Mouse (Mus musculus) testis, adult 2 months (tissue): ENCODE measurements at regions not wholly inside any gene's neighbourhood (a gene's known extent, or its start where the extent isn't known, plus 50 kb on each side); places are given as distances from the start of the nearest gene placed in this dataset.

Source experiments
- CTCF ChIP-seq: fragments of 200-500 bp; IDR thresholded peaks from 2 replicates; pipeline ENCODE4 v1.5.1; 2012; ENCODE audit warnings: low read depth, mild to moderate bottlenecking, inconsistent platforms, low read length, moderate library complexity; ENCODE audit not compliant: control insufficient read depth, insufficient read depth, insufficient replicate concordance
- POLR2A ChIP-seq: fragments of 200-500 bp; IDR thresholded peaks from 2 replicates; pipeline ENCODE4 v1.6.1; 2012; ENCODE audit warnings: low read depth, mild to moderate bottlenecking, inconsistent platforms, low read length, moderate library complexity; ENCODE audit not compliant: control insufficient read depth

DNA sequence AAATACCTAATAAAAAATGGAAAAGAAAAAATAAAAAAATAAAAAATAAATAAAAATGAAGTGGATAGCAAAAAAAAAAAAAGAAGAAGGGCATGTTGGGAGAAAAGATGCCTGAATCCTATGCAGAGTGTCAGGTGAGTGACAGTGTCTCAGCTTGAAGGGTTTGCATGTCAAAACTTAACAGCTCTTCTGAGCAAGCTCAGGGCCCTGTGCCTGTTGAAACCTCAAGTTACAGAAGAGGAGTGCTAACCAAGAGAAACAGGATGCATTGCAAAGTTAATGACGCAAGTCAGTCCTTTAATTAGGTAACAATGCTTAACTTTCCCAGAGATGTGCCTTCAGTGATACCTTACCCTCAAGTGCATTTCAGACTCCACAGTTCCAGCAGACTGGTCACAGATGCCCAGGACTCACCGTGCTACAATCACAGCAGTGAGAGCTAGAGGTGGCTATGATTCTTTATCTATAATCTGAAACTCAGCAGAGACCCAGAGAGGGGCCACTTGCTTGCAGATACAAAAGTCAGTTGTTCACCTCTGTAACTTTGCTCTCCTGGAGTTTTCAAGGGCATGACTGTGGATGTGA is 149.7 kb downstream of the Gm7361 start:
- TF ChIP-seq CTCF, result no peak
- TF ChIP-seq POLR2A, result no peak
